Comparison of ENCODE assay signal across 8 mouse cellular contexts in the genomic region with DNA sequence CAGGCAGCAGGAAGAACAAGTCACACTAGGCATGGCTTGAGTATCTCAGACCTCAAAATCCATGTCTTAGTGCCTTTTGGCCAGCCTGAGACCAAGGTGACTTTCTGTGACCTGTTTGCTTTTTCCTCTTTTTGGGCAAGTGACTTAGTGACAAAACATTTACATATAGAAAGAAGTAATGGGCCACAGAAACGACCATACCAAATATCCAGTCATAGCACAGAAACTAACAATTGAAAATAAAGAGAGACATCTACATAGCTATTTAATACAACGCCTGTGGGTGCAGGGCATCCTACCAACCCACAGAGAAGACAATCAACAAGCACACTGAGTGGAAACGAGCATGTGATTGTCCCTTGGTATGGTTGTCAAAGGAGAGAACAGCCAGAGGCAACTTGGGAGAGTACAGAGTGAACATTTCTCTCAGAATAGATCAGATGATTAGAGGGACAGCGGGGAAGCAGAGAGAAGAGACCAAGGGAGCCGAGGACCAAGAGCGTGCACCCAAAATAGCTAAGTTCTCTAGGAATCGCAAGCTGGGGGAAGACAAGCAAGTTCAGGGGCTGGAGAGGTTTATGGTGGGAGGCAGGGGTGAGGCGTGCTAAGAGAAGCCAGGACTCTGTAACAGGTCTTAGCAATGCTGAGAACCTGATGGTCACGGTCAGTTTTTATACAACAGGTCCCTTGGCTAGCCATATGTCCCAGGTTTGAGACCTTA. TPM values are rescaled to one million over a fixed set of nuclear protein-coding genes. Genes with fewer than 3 reads are reported as not detected.
DNase-seq lines count a peak whose midpoint lies in the region; ATAC-seq and TF ChIP-seq lines count a peak whose summit lies in the region.

No protein-coding gene starts in this region.

- H3K4me3 ChIP-seq in heart, adult 2 months: no peak overlapping the region
- H3K4me3 ChIP-seq in ES-Bruce4 (ENCODE audit: low read depth, low read length): peak overlapping the region; percentile 90
- H3K4me3 ChIP-seq in heart, embryonic 15.5 days: peak overlapping the region; percentile 92
- H3K4me3 ChIP-seq in liver, postnatal 0 days (ENCODE audit: low read depth, low read length): peak overlapping the region; percentile 89

- peak overlapping the region; percentile 90 for H3K9ac ChIP-seq in heart, adult 2 months (ENCODE audit: low read depth, low read length)
- H3K9ac ChIP-seq in ES-Bruce4 (ENCODE audit: low read depth, poor library complexity, severe bottlenecking): peak overlapping the region; percentile 96; the same call in 1 of the 2 replicates
- 0 out of 2 replicates have a peak overlapping the region, but pooled peaks have one; percentile 83 for H3K9ac ChIP-seq in heart, embryonic 15.5 days
- H3K9ac ChIP-seq in liver, postnatal 0 days (replicated peaks): peak overlapping the region; percentile 92

- H3K27ac ChIP-seq in heart, adult 2 months: no peak overlapping the region
- 0 out of 2 replicates have a peak overlapping the region, but pooled peaks have one; percentile 12 for H3K27ac ChIP-seq in ES-Bruce4 (ENCODE audit: insufficient read depth, low read length)
- H3K27ac ChIP-seq in heart, embryonic 15.5 days: peak overlapping the region; percentile 94
- peak overlapping the region; percentile 94 for H3K27ac ChIP-seq in liver, postnatal 0 days (ENCODE audit: low read depth)

- no peaks in the 10 kb centered on the region for H3K27me3 ChIP-seq in heart, adult 2 months (ENCODE audit: control insufficient read depth, insufficient read depth, low read length)
- H3K27me3 ChIP-seq in ES-Bruce4 (ENCODE audit: control insufficient read depth, insufficient read depth, low read length, poor library complexity, severe bottlenecking): peaks cover 1% of the 10 kb centered on the region; the same call in 1 of the 2 replicates
- peaks cover 13% of the 10 kb centered on the region for H3K27me3 ChIP-seq in heart, embryonic 15.5 days
- no peaks in the 10 kb centered on the region for H3K27me3 ChIP-seq in liver, postnatal 0 days (ENCODE audit: insufficient read depth, low read length)

- no peak for DNase-seq in heart, adult 2 months
- no peak for DNase-seq in heart, postnatal 4 days
- DNase-seq in liver, postnatal 0 days: no peak
- DNase-seq in embryo, embryonic 9.5 days (ENCODE audit: extremely low spot score): no peak
- DNase-seq in urinary bladder, adult 2 months (ENCODE audit: low spot score): no peak
- no peak for DNase-seq in spleen, adult 12 weeks (ENCODE audit: low spot score)

- 67% methylated on average over 9 of the region's 9 CpGs for WGBS in heart, adult 2 months
- 49% methylated on average over 9 of the region's 9 CpGs for whole genome bisulfite sequencing in heart, embryonic 15.5 days
- 49% methylated on average over 9 of the region's 9 CpGs for WGBS in liver, postnatal 0 days (ENCODE audit: insufficient replicate concordance)

- TF ChIP-seq CTCF in heart, adult 2 months (IDR thresholded peaks at IDR 0.05): no peak
- TF ChIP-seq CTCF in ES-Bruce4 (IDR thresholded peaks at IDR 0.05; ENCODE audit: low read depth, low read length): no peak
- no peak for TF ChIP-seq CTCF in liver, postnatal 0 days (IDR thresholded peaks at IDR 0.05; ENCODE audit: low read depth)

- 0 out of 2 replicates have a peak, but pooled peaks cover 4% of the 10 kb centered on the region for H3K79me2 ChIP-seq in heart, adult 2 months (replicated peaks; ENCODE audit: control insufficient read depth, insufficient read depth, low read length)

- TF ChIP-seq POLR2A in heart, adult 2 months (IDR thresholded peaks at IDR 0.05; ENCODE audit: insufficient read depth, low read depth, low read length): no peak
- TF ChIP-seq POLR2A in ES-Bruce4 (IDR thresholded peaks at IDR 0.05; ENCODE audit: insufficient read depth, low read length): no peak

- peak overlapping the region; percentile 84 for H3K4me2 ChIP-seq in heart, embryonic 15.5 days
- peak overlapping the region; percentile 96 for H3K4me2 ChIP-seq in liver, postnatal 0 days (ENCODE audit: low read depth, low read length)

- peaks cover 3% of the 10 kb centered on the region for H3K4me1 ChIP-seq in heart, adult 2 months (ENCODE audit: control insufficient read depth, insufficient read depth, low read length)
- H3K4me1 ChIP-seq in ES-Bruce4 (ENCODE audit: control insufficient read depth, insufficient read depth, low read length): peaks cover 2% of the 10 kb centered on the region
- peaks cover 19% of the 10 kb centered on the region for H3K4me1 ChIP-seq in heart, embryonic 15.5 days (replicated peaks)
- peaks cover 31% of the 10 kb centered on the region for H3K4me1 ChIP-seq in liver, postnatal 0 days (ENCODE audit: insufficient read depth)

- peaks cover 8% of the 10 kb centered on the region for H3K36me3 ChIP-seq in heart, adult 2 months (ENCODE audit: control insufficient read depth, insufficient read depth, low read length)
- H3K36me3 ChIP-seq in ES-Bruce4 (ENCODE audit: control insufficient read depth, insufficient read depth, low read length, poor library complexity, severe bottlenecking): no peaks in the 10 kb centered on the region
- no peaks in the 10 kb centered on the region for H3K36me3 ChIP-seq in heart, embryonic 15.5 days
- no peaks in the 10 kb centered on the region for H3K36me3 ChIP-seq in liver, postnatal 0 days (replicated peaks; ENCODE audit: insufficient read depth, low read length)

- no peak for TF ChIP-seq EP300 in heart, adult 2 months (IDR thresholded peaks at IDR 0.05; ENCODE audit: insufficient read depth, low read depth, low read length)
- TF ChIP-seq EP300 in ES-Bruce4 (IDR thresholded peaks at IDR 0.05; ENCODE audit: insufficient read depth, low read depth, low read length): no peak
- TF ChIP-seq EP300 in liver, postnatal 0 days (IDR thresholded peaks at IDR 0.05; ENCODE audit: low read depth): no peak

- no peaks in the 10 kb centered on the region for H3K9me3 ChIP-seq in ES-Bruce4 (replicated peaks; ENCODE audit: control insufficient read depth, insufficient read depth, low read length, poor library complexity, severe bottlenecking)
- H3K9me3 ChIP-seq in heart, embryonic 15.5 days (replicated peaks): no peaks in the 10 kb centered on the region
- no peaks in the 10 kb centered on the region for H3K9me3 ChIP-seq in liver, postnatal 0 days (ENCODE audit: low read length)

- intact Hi-C loops in heart, adult 2 months (cut with DNase I): loop anchor here (1.0 to 10.0 kb wide), 4 partner anchors 107 to 342 kb away; a partner anchor contains a TSS

- no peak for ATAC-seq in heart, embryonic 15.5 days (replicated peaks; ENCODE audit: insufficient number of reproducible peaks, insufficient read depth, low FRiP score, low read depth)
- no peak for ATAC-seq in liver, postnatal 0 days

RNA-seq across cellular contexts. Expression of a gene that starts 3.0 kb away (rescaled TPM):
- 10 to 100 TPM; 14.0 to 15.7 TPM for total RNA-seq in heart, adult 2 months (2021)
- 1.7 and 3.9 TPM in 2 replicates for polyA plus RNA-seq in heart, adult 2 months (2012; rRNA removed)
- total RNA-seq in heart, postnatal 4 days (2021): 10 to 100 TPM; 23.4 to 24.6 TPM
- 32.7 and 36.9 TPM in 2 replicates for polyA plus RNA-seq in ES-Bruce4 (2011; ENCODE audit: insufficient read depth, insufficient read length, low read depth, missing spikeins)
- polyA plus RNA-seq in heart, embryonic 15.5 days (2015; fragmentation: Nextera tagmentation; extraction: Ambion mirVana): 11.8 and 12.2 TPM in 2 replicates
- 3.6 and 4.5 TPM in 2 replicates for polyA plus RNA-seq in liver, postnatal 0 days (2015; fragmentation: Nextera tagmentation; extraction: Ambion mirVana)
- polyA plus RNA-seq in urinary bladder, adult 2 months (2012; rRNA removed): 5.8 and 7.9 TPM in 2 replicates

RNA-seq across cellular contexts. Expression of a gene that starts 7.8 kb away (rescaled TPM):
- total RNA-seq in heart, adult 2 months (2021): not detected
- polyA plus RNA-seq in heart, adult 2 months (2012; rRNA removed): not detected in 2 replicates
- total RNA-seq in heart, postnatal 4 days (2021): not detected
- not detected in 2 replicates for polyA plus RNA-seq in ES-Bruce4 (2011; ENCODE audit: insufficient read depth, insufficient read length, low read depth, missing spikeins)
- not detected in 2 replicates for polyA plus RNA-seq in heart, embryonic 15.5 days (2015; fragmentation: Nextera tagmentation; extraction: Ambion mirVana)
- 2.0 and 2.2 TPM in 2 replicates for polyA plus RNA-seq in liver, postnatal 0 days (2015; fragmentation: Nextera tagmentation; extraction: Ambion mirVana)
- polyA plus RNA-seq in urinary bladder, adult 2 months (2012; rRNA removed): not detected in 2 replicates
